Mouse (Mus musculus): ENCODE results near the gene Cd47. TPM values are rescaled to one million over a fixed set of nuclear protein-coding genes. Genes with fewer than 3 reads are reported as not detected.

Gene Cd47
- polyA plus RNA-seq, 1 experiment from 2014 or later: 80.5 TPM

GRCm38 (mm10) chr16:49951288-49951691 lies 151.0 kb downstream of the Cd47 start:
- H3K9me3 ChIP-seq: no peaks in the 10 kb centered on the region
- H3K27me3 ChIP-seq (replicated peaks): no peaks in the 10 kb centered on the region
- no peaks in the 10 kb centered on the region for H3K36me3 ChIP-seq
- H3K27ac ChIP-seq: no peak overlapping the region
- no peak overlapping the region for H3K4me3 ChIP-seq
- ATAC-seq (ENCODE audit: low FRiP score, low read depth): no peak
- no peak overlapping the region for H3K9ac ChIP-seq
- peaks cover 7% of the 10 kb centered on the region; the same call in 1 of the 2 replicates for H3K4me1 ChIP-seq
- no peak overlapping the region for H3K4me2 ChIP-seq (replicated peaks)
- WGBS: 88% methylated on average over 2 of the region's 2 CpGs

- Histone ChIP-seq H3K4me2 (replicated peaks) (no peak overlapping the region), H3K27me3 (replicated peaks) (no peaks in the 10 kb centered on the region), H3K4me3 (no peak overlapping the region), H3K4me1 (peaks cover 7% of the 10 kb centered on the region; the same call in 1 of the 2 replicates), H3K27ac (no peak overlapping the region), H3K9me3 (no peaks in the 10 kb centered on the region), H3K36me3 (no peaks in the 10 kb centered on the region), H3K9ac (no peak overlapping the region)
- 49% methylated on average over 8 of the region's 8 CpGs for WGBS
- peak; percentile 75 for ATAC-seq (ENCODE audit: low FRiP score, low read depth)
Observed at GRCm38 (mm10) chr16:49951925-49952523, 151.7 kb downstream of the Cd47 start.

- Histone ChIP-seq H3K27ac (no peak overlapping the region), H3K4me1 (peaks cover 7% of the 10 kb centered on the region; the same call in 1 of the 2 replicates), H3K36me3 (no peaks in the 10 kb centered on the region), H3K4me2 (replicated peaks) (no peak overlapping the region), H3K27me3 (replicated peaks) (no peaks in the 10 kb centered on the region), H3K9me3 (no peaks in the 10 kb centered on the region), H3K9ac (no peak overlapping the region), H3K4me3 (no peak overlapping the region)
- 81% methylated on average over 3 of the region's 3 CpGs for WGBS
- ATAC-seq (ENCODE audit: low FRiP score, low read depth): no peak
Observed at GRCm38 (mm10) chr16:49953817-49954216, 153.5 kb downstream of the Cd47 start.

- H3K4me1 ChIP-seq: peaks cover 7% of the 10 kb centered on the region; the same call in 1 of the 2 replicates
- H3K4me3 ChIP-seq: no peak overlapping the region
- H3K4me2 ChIP-seq (replicated peaks): no peak overlapping the region
- no peak overlapping the region for H3K9ac ChIP-seq
- WGBS: 96% methylated on average over 10 of the region's 10 CpGs
- no peak overlapping the region for H3K27ac ChIP-seq
- no peaks in the 10 kb centered on the region for H3K9me3 ChIP-seq
- H3K36me3 ChIP-seq: no peaks in the 10 kb centered on the region
- no peaks in the 10 kb centered on the region for H3K27me3 ChIP-seq (replicated peaks)
- ATAC-seq (ENCODE audit: low FRiP score, low read depth): no peak
Observed at GRCm38 (mm10) chr16:49954909-49955308, 154.6 kb downstream of the Cd47 start.

- Histone ChIP-seq H3K9me3 (no peaks in the 10 kb centered on the region), H3K36me3 (no peaks in the 10 kb centered on the region), H3K9ac (no peak overlapping the region), H3K27ac (no peak overlapping the region), H3K4me3 (no peak overlapping the region), H3K27me3 (replicated peaks) (no peaks in the 10 kb centered on the region), H3K4me1 (peaks cover 7% of the 10 kb centered on the region; the same call in 1 of the 2 replicates), H3K4me2 (replicated peaks) (no peak overlapping the region)
- 90% methylated on average over 2 of the region's 2 CpGs for WGBS
- ATAC-seq (ENCODE audit: low FRiP score, low read depth): no peak
Observed at GRCm38 (mm10) chr16:49955325-49955724, 155.0 kb downstream of the Cd47 start.

GRCm38 (mm10) chr16:49955952-49956351 lies 155.6 kb downstream of the Cd47 start:
- Histone ChIP-seq H3K4me2 (replicated peaks) (no peak overlapping the region), H3K27ac (no peak overlapping the region), H3K9me3 (no peaks in the 10 kb centered on the region), H3K27me3 (replicated peaks) (no peaks in the 10 kb centered on the region), H3K4me1 (peaks cover 7% of the 10 kb centered on the region; the same call in 1 of the 2 replicates), H3K36me3 (no peaks in the 10 kb centered on the region), H3K4me3 (no peak overlapping the region), H3K9ac (no peak overlapping the region)
- ATAC-seq (ENCODE audit: low FRiP score, low read depth): no peak
- WGBS: 68% methylated on average over 2 of the region's 2 CpGs

GRCm38 (mm10) chr16:49956531-49957302 lies 156.4 kb downstream of the Cd47 start:
- Histone ChIP-seq H3K9ac (no peak overlapping the region), H3K4me3 (no peak overlapping the region), H3K4me1 (peaks cover 7% of the 10 kb centered on the region; the same call in 1 of the 2 replicates), H3K9me3 (no peaks in the 10 kb centered on the region), H3K27me3 (replicated peaks) (no peaks in the 10 kb centered on the region), H3K36me3 (no peaks in the 10 kb centered on the region), H3K4me2 (replicated peaks) (no peak overlapping the region), H3K27ac (no peak overlapping the region)
- ATAC-seq (ENCODE audit: low FRiP score, low read depth): no peak
- 87% methylated on average over 7 of the region's 7 CpGs for WGBS

- Histone ChIP-seq H3K9me3 (no peaks in the 10 kb centered on the region), H3K27ac (no peak overlapping the region), H3K9ac (no peak overlapping the region), H3K4me2 (replicated peaks) (no peak overlapping the region), H3K4me1 (peaks cover 4% of the 10 kb centered on the region; the same call in 1 of the 2 replicates), H3K27me3 (replicated peaks) (no peaks in the 10 kb centered on the region), H3K4me3 (no peak overlapping the region), H3K36me3 (no peaks in the 10 kb centered on the region)
- WGBS: 89% methylated on average over 5 of the region's 5 CpGs
- no peak for ATAC-seq (ENCODE audit: low FRiP score, low read depth)
Observed at GRCm38 (mm10) chr16:49958900-49959436, 158.6 kb downstream of the Cd47 start.

- H3K27ac ChIP-seq: no peak overlapping the region
- WGBS: 86% methylated on average over 3 of the region's 3 CpGs
- no peaks in the 10 kb centered on the region for H3K9me3 ChIP-seq
- no peaks in the 10 kb centered on the region for H3K36me3 ChIP-seq
- peaks cover 11% of the 10 kb centered on the region; the same call in 1 of the 2 replicates for H3K4me1 ChIP-seq
- no peak overlapping the region for H3K9ac ChIP-seq
- no peaks in the 10 kb centered on the region for H3K27me3 ChIP-seq (replicated peaks)
- no peak overlapping the region for H3K4me3 ChIP-seq
- no peak for ATAC-seq (ENCODE audit: low FRiP score, low read depth)
- H3K4me2 ChIP-seq (replicated peaks): no peak overlapping the region
Observed at GRCm38 (mm10) chr16:49962305-49962704, 162.0 kb downstream of the Cd47 start.

GRCm38 (mm10) chr16:49964321-49964986 lies 164.1 kb downstream of the Cd47 start:
- ATAC-seq (ENCODE audit: low FRiP score, low read depth): peak; percentile 39; the same call in 1 of the 2 replicates
- no peak overlapping the region for H3K4me2 ChIP-seq (replicated peaks)

More at GRCm38 (mm10) chr16:49964321-49964986, 164.1 kb downstream of the Cd47 start:
- Histone ChIP-seq H3K4me3 (no peak overlapping the region), H3K27ac (no peak overlapping the region), H3K9ac (no peak overlapping the region), H3K9me3 (no peaks in the 10 kb centered on the region), H3K4me1 (peaks cover 11% of the 10 kb centered on the region; the same call in 1 of the 2 replicates), H3K36me3 (no peaks in the 10 kb centered on the region), H3K27me3 (replicated peaks) (no peaks in the 10 kb centered on the region)
- 38% methylated on average over 7 of the region's 7 CpGs for WGBS

All from neural tube, embryonic 12.5 days (tissue).